Mouse (Mus musculus) liver, adult 2 months (tissue): ENCODE measurements at regions not wholly inside any gene's neighbourhood (a gene's known extent, or its start where the extent isn't known, plus 50 kb on each side); places are given as distances from the start of the nearest gene placed in this dataset.

Source experiments
- CTCF ChIP-seq: fragments of 200-500 bp; IDR thresholded peaks from 2 replicates; pipeline ENCODE4 v1.5.1; 2011; ENCODE audit warnings: low read depth, low read length, control low read depth
- POLR2A ChIP-seq: fragments of 200-500 bp; IDR thresholded peaks from 2 replicates; pipeline ENCODE4 v1.6.1; 2011; ENCODE audit warnings: low read length, control low read depth; ENCODE audit not compliant: insufficient read depth; ENCODE audit errors: extremely low read depth

- TF ChIP-seq POLR2A, result no peak
- TF ChIP-seq CTCF, result no peak
Measured at GRCm38 (mm10) chr10:120587854-120588633, 111.8 kb upstream of the Hmga2 start.
